Mouse (Mus musculus) ES-E14 (cell line): ENCODE results near the gene AU022252. TPM values are rescaled to one million over a fixed set of nuclear protein-coding genes. Genes with fewer than 3 reads are reported as not detected.

Experiments
- DNase-seq: peaks from one replicate; pipeline ENCODE4 v3.0.0-alpha.2; 2013; ENCODE audit warnings: low read depth, low spot score
- H3K27ac ChIP-seq: 2 replicates; pipeline ENCODE4 v1.5.1; 2012; ENCODE audit warnings: low read depth, mild to moderate bottlenecking, low read length, moderate library complexity, mixed read lengths; ENCODE audit not compliant: poor library complexity, insufficient read depth, severe bottlenecking
- H3K36me3 ChIP-seq: 2 replicates; pipeline ENCODE4 v1.6.1; 2012; ENCODE audit warnings: mild to moderate bottlenecking, low read length, moderate library complexity, mixed read lengths; ENCODE audit not compliant: control insufficient read depth, poor library complexity, insufficient read depth, severe bottlenecking
- H3K4me1 ChIP-seq, 2 experiments: fragments of 150-350 bp in 1 of 2; sonication (generic) in 1 of 2; 2 replicates each; pipeline ENCODE4 v1.6.1; 2012; ENCODE audit warnings: low read length in 2 of 2, mild to moderate bottlenecking in 1 of 2, mixed read lengths in 1 of 2; ENCODE audit not compliant: control insufficient read depth in 2 of 2, insufficient read depth in 2 of 2, poor library complexity in 1 of 2
- H3K4me3 ChIP-seq, 2 experiments: fragments of 150-350 bp in 1 of 2; sonication (generic) in 1 of 2; 2 replicates each; pipeline ENCODE4 v1.5.1; 2012; ENCODE audit warnings: low read length in 2 of 2, low read depth in 1 of 2, mild to moderate bottlenecking in 1 of 2, mixed read lengths in 1 of 2; ENCODE audit not compliant: insufficient read depth in 1 of 2, poor library complexity in 1 of 2, severe bottlenecking in 1 of 2
- H3K9ac ChIP-seq: 2 replicates; pipeline ENCODE4 v1.6.1; 2012; ENCODE audit warnings: low read depth, mild to moderate bottlenecking, low read length, mixed read lengths; ENCODE audit not compliant: poor library complexity, insufficient read depth, severe bottlenecking
- H3K9me3 ChIP-seq: fragments of 150-350 bp; sonication (generic); 2 replicates; pipeline ENCODE4 v1.6.1; 2012; ENCODE audit warnings: low read depth, mild to moderate bottlenecking, low read length; ENCODE audit not compliant: control insufficient read depth, insufficient read depth
- CHD2 ChIP-seq: IDR thresholded peaks from 2 replicates; pipeline ENCODE4 v1.6.1; 2014; ENCODE audit warnings: mild to moderate bottlenecking, low read depth, low read length, inconsistent platforms
- HCFC1 ChIP-seq: IDR thresholded peaks from 2 replicates; pipeline ENCODE4 v1.6.1; 2012; ENCODE audit warnings: low read length, inconsistent platforms, borderline replicate concordance; ENCODE audit not compliant: insufficient read depth
- MAFK ChIP-seq: IDR thresholded peaks from 2 replicates; pipeline ENCODE4 v1.6.1; 2014; ENCODE audit warnings: mild to moderate bottlenecking, low read depth, low read length, inconsistent platforms; ENCODE audit not compliant: insufficient read depth
- ZC3H11A ChIP-seq: IDR thresholded peaks from 2 replicates; pipeline ENCODE4 v1.6.1; 2012; ENCODE audit warnings: low read depth, mild to moderate bottlenecking, inconsistent platforms, low read length, borderline replicate concordance
- ZNF384 ChIP-seq: IDR thresholded peaks from 2 replicates; pipeline ENCODE4 v1.6.1; 2012; ENCODE audit warnings: low read depth, low read length, inconsistent platforms
- in situ Hi-C, 2 experiments: fragments of 600-800 bp; cut with MboI; formaldehyde crosslinking; loops; one replicate each; pipeline ENCODE4 v1.15.1; 2025; ENCODE audit warnings: low sequenced_read_pairs in 2 of 2, inconsistent platforms in 1 of 2; ENCODE audit not compliant: unreplicated experiment in 2 of 2
- total RNA-seq: library from RNA; depleted of rRNA; stranded (reverse); fragments of 300-350 nt; gene quantifications from 2 replicates; pipeline ENCODE4 v1.2.3, GENCODE M21; 2012

The AU022252 gene
- total RNA-seq, 1 experiment: 18.3 TPM

- Histone ChIP-seq H3K9ac (no peak overlapping the region), H3K36me3 (peaks cover 6% of the 10 kb centered on the region; the same call in 1 of the 2 replicates), H3K9me3 (no peaks in the 10 kb centered on the region), H3K4me1 (peaks cover 0 to 2% of the 10 kb centered on the region in 2 experiments; a peak in 1 of 4 replicates), H3K27ac (no peak overlapping the region), H3K4me3 (no peak overlapping the region)
- no peak for DNase-seq
- in situ Hi-C loops: no loop called here
- TF ChIP-seq ZNF384: no peak
- no peak for TF ChIP-seq HCFC1
Observed at GRCm38 (mm10) chr4:119266606-119267005, 34.1 kb upstream of the AU022252 start.

DNA sequence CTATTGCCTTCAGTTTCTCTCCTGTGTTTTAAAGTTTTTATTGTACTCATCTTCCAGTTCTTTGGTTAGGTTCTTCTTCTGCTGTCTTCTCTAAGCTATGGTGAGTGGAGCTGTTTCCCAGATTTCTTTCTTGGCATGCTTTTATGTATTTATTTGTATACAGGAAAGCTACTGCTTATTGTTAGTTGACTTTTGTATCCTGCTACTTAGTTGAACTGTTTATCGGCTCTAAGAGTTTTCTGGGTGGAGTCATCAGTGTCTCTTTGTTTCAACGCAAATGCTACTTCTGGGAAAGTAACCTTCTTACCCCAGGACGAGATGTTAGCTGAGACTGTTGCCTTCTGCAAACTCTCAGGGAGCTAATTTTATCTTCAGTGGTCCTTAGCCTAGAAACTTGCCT lies 30.9 kb upstream of the AU022252 start:
- no peaks in the 10 kb centered on the region for H3K36me3 ChIP-seq
- TF ChIP-seq ZNF384 (no peak), HCFC1 (no peak), ZC3H11A (no peak), CHD2 (no peak), MAFK (no peak)
- no peak overlapping the region for H3K27ac ChIP-seq
- no peaks in the 10 kb centered on the region for H3K9me3 ChIP-seq
- H3K4me3 ChIP-seq: no peak overlapping the region
- peaks cover 0 to 14% of the 10 kb centered on the region in 2 experiments; a peak in 1 of 4 replicates for H3K4me1 ChIP-seq
- in situ Hi-C loops: no loop called here
- DNase-seq: no peak
- H3K9ac ChIP-seq: no peak overlapping the region

- no peak for TF ChIP-seq CHD2
- TF ChIP-seq ZC3H11A: no peak
- TF ChIP-seq ZNF384: peak; percentile 29; the same call in 1 of the 2 replicates
- no peaks in the 10 kb centered on the region for H3K9me3 ChIP-seq
- in situ Hi-C loops: no loop called here
- no peak overlapping the region for H3K9ac ChIP-seq
- no peak for DNase-seq
- no peak overlapping the region for H3K4me3 ChIP-seq
- H3K27ac ChIP-seq: no peak overlapping the region
- H3K36me3 ChIP-seq: no peaks in the 10 kb centered on the region
- peaks cover 0 to 14% of the 10 kb centered on the region in 2 experiments; a peak in 1 of 4 replicates for H3K4me1 ChIP-seq
Observed at GRCm38 (mm10) chr4:119262483-119262882, 30.0 kb upstream of the AU022252 start.

DNA sequence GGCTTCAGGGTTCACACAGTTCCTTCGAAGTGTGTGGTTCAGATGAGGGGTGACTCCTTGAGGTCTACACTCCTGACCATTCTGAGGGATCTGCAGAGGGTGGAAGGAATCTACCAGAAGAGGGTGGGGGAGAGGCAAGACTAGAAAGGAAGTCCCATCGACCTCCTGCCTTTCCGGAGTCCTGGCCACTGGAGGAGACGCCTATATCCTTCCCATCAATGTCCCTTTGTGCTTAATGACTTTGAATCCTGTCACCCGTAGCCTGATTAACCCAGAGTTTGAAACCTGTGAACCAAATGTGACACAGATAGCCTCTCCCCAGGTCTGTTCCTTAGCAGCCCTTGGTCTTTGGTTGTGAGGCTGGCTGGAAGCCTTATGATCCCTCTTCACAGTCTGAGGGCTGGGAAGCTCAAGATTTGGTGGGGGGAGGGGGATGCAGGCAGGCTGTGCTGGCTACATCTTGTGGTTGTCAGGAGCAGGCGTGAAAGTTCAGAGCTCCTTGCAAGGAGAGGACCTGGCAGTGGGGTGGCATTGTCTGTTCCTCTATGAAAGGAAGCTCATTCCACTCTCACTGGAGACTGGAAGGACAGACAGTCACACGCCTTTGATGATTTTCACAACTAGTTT lies 28.7 kb upstream of the AU022252 start:
- no peaks in the 10 kb centered on the region for H3K36me3 ChIP-seq
- DNase-seq: no peak
- in situ Hi-C loops: no loop called here
- TF ChIP-seq ZC3H11A (no peak), CHD2 (no peak), HCFC1 (no peak), MAFK (no peak), ZNF384 (no peak)
- peaks cover 0 to 12% of the 10 kb centered on the region in 2 experiments; a peak in 1 of 4 replicates for H3K4me1 ChIP-seq
- H3K4me3 ChIP-seq: no peak overlapping the region
- no peak overlapping the region for H3K9ac ChIP-seq
- no peaks in the 10 kb centered on the region for H3K9me3 ChIP-seq
- H3K27ac ChIP-seq: no peak overlapping the region
